25 mouse cellular contexts compared by ENCODE assay signal in the genomic region with DNA sequence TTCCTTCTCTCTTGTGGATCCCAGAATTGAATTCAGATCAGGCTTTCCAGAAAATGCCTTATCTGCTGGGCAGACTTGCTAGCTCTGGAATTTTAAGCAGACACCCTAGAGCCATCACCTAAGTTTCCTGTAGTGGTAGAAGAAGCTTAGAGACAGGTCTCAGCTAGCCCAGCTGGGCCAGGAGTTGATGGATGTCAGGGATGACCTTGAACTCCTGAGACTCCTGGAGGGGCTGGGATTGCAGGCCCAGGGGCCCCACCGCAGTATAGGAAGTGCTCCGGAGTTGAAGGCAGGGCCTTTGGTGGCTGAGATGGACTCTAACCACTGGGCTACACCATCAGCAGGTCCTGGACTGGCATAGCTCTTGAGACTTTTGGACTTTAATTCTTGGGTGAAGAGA. TPM values are rescaled to one million over a fixed set of nuclear protein-coding genes. Genes with fewer than 3 reads are reported as not detected.
DNase-seq lines count a peak whose midpoint lies in the region; TF ChIP-seq lines count a peak whose summit lies in the region.
"Had no signal": no experiment of that assay in that cellular context is flagged by ENCODE, and none has a peak within 500 bp of the region (broad histone marks: within the 10 kb centered on the region; RNA-seq: fewer than 3 reads in every experiment).

No protein-coding gene starts in this region.

- peak; percentile 73 for DNase-seq in ES-CJ7 (ENCODE audit: low read depth, low spot score)
- peak; percentile 71 for DNase-seq in R1 (ENCODE audit: low read depth, low spot score)
- DNase-seq in lung, adult 18-20 months = no peak
- no peak for DNase-seq in adipocyte (ENCODE audit: low spot score)
- no peak for DNase-seq in left cerebral cortex, postnatal 10 days (ENCODE audit: extremely low spot score in 1 of 2, low spot score in 2 of 2)
- DNase-seq: adrenal gland, adult 8-10 months; adrenal gland, postnatal 25 days; cerebellum, adult 11 months; cerebellum, adult 2 months; cerebellum, adult 9-11 months; cerebellum, postnatal 25 days; forebrain, postnatal 0 days; gastrocnemius, adult 2 months; gastrocnemius, postnatal 14 days; heart, adult 11 months; heart, postnatal 36 days; kidney, adult 18-20 months had no signal

- intact Hi-C loops in left cerebral cortex, postnatal 10 days (cut with DNase I) = no loop called here

- no peaks in the 10 kb centered on the region for H3K36me3 ChIP-seq in ES-Bruce4 (ENCODE audit: control insufficient read depth, insufficient read depth, low read length, poor library complexity, severe bottlenecking)
- H3K36me3 ChIP-seq: embryonic facial prominence, embryonic 12.5 days; embryonic facial prominence, embryonic 15.5 days; heart, embryonic 15.5 days; hindbrain, embryonic 10.5 days had no signal

- TF ChIP-seq CTCF in ES-Bruce4 (IDR thresholded peaks at IDR 0.05; ENCODE audit: low read depth, low read length) = no peak

- H3K27me3 ChIP-seq in ES-Bruce4 (ENCODE audit: control insufficient read depth, insufficient read depth, low read length, poor library complexity, severe bottlenecking) = no peaks in the 10 kb centered on the region
- H3K27me3 ChIP-seq: embryonic facial prominence, embryonic 12.5 days; embryonic facial prominence, embryonic 15.5 days; heart, embryonic 15.5 days had no signal

- no peaks in the 10 kb centered on the region for H3K9me3 ChIP-seq in ES-Bruce4 (replicated peaks; ENCODE audit: control insufficient read depth, insufficient read depth, low read length, poor library complexity, severe bottlenecking)
- H3K9me3 ChIP-seq: embryonic facial prominence, embryonic 12.5 days; embryonic facial prominence, embryonic 15.5 days; heart, embryonic 15.5 days; hindbrain, embryonic 10.5 days had no signal

- TF ChIP-seq EP300 in ES-Bruce4 (IDR thresholded peaks at IDR 0.05; ENCODE audit: insufficient read depth, low read depth, low read length) = 0 out of 2 replicates have a peak, but pooled peaks have one; percentile 21

- no peak for TF ChIP-seq POLR2A in ES-Bruce4 (IDR thresholded peaks at IDR 0.05; ENCODE audit: insufficient read depth, low read length)

- H3K27ac ChIP-seq in ES-Bruce4 (ENCODE audit: insufficient read depth, low read length) = no peak overlapping the region
- H3K27ac ChIP-seq: embryonic facial prominence, embryonic 12.5 days; embryonic facial prominence, embryonic 15.5 days; gastrocnemius, adult 2 months; hindbrain, embryonic 10.5 days; hindbrain, embryonic 14.5 days; hindbrain, postnatal 0 days had no signal

- H3K4me1 ChIP-seq in ES-Bruce4 (ENCODE audit: control insufficient read depth, insufficient read depth, low read length) = peaks cover 4% of the 10 kb centered on the region

- H3K4me3 ChIP-seq in ES-Bruce4 (ENCODE audit: low read depth, low read length) = no peak overlapping the region
- H3K4me3 ChIP-seq: embryonic facial prominence, embryonic 12.5 days; embryonic facial prominence, embryonic 15.5 days; gastrocnemius, adult 2 months; heart, embryonic 15.5 days; hindbrain, embryonic 10.5 days had no signal

- H3K9ac ChIP-seq in ES-Bruce4 (ENCODE audit: low read depth, poor library complexity, severe bottlenecking) = no peak overlapping the region
- H3K9ac ChIP-seq: embryonic facial prominence, embryonic 12.5 days; embryonic facial prominence, embryonic 15.5 days; forebrain, postnatal 0 days; heart, embryonic 15.5 days; hindbrain, embryonic 14.5 days had no signal

RNA-seq across cellular contexts. Expression of gene Kit, which starts 22.6 kb away (rescaled TPM):
- 36.4 and 36.6 TPM in 2 replicates for polyA plus RNA-seq in ES-Bruce4 (2011; ENCODE audit: insufficient read depth, insufficient read length, low read depth, missing spikeins)
- total RNA-seq in left cerebral cortex, postnatal 10 days (2021) = 10 to 100 TPM; 43.9 to 47.4 TPM
- polyA plus RNA-seq: C2C12 had no signal

Comparison
In these comparisons a context has a peak if more than half of its experiments do, and no peak if none do; other contexts are left out.
1. DNase-seq: peak in ES-CJ7 (single experiment) and R1 (single experiment); none in lung, adult 18-20 months (0 of 2), adipocyte (single experiment) and left cerebral cortex, postnatal 10 days (0 of 2).